Mouse (Mus musculus) erythroblast, adult 5-6 weeks (primary cell): ENCODE results near the gene Taf11. TPM values are rescaled to one million over a fixed set of nuclear protein-coding genes. Genes with fewer than 3 reads are reported as not detected.
A peak's percentile ranks its signal among the peaks of the same experiment; 100 is the strongest.

Experiments used
- ATAC-seq: replicated peaks from 2 replicates; pipeline ENCODE4 v1.8.0; 2016; ENCODE audit warnings: moderate number of reproducible peaks, mild to moderate bottlenecking, moderate TSS enrichment, inconsistent platforms; ENCODE audit not compliant: poor library complexity, low FRiP score, severe bottlenecking
- total RNA-seq, 2 experiments: library from RNA; stranded (forward) in 1 of 2; stranded (reverse) in 1 of 2; fragments of 150-400 nt in 1 of 2; fragments of 200-764, 138-1000 nt in 1 of 2; gene quantifications; 2 replicates each; pipeline versions ENCODE4 v1.2.3 to v1.2.4; 2015 to 2017; ENCODE audit warnings: low replicate concordance in 2 of 2

Taf11 gene
- total RNA-seq, 2 experiments from 2014 or later = 5.2 to 5.4 TPM

- ATAC-seq = peak; percentile 66
Observed at GRCm38 (mm10) chr17:27857649-27858475, 51.8 kb downstream of the Taf11 start.

GRCm38 (mm10) chr17:27856798-27857648 lies 52.6 kb downstream of the Taf11 start:
- ATAC-seq = peak; percentile 61

GRCm38 (mm10) chr17:27856265-27856797 lies 53.3 kb downstream of the Taf11 start, which contains the start of gene Uhrf1bp1:
Gene Uhrf1bp1, plus strand, starts transcription at chr17:27856441.
- ATAC-seq = peak; percentile 82

Other genes with a start within 250 kb of the Taf11 start
- not detected in 2 replicates for gene Spdef, start 180.9 kb downstream of the Taf11 start, total RNA-seq (2015; ENCODE audit: low replicate concordance)
- gene Spdef, start 180.9 kb downstream of the Taf11 start, total RNA-seq (2017; ENCODE audit: low replicate concordance) = not detected in 2 replicates
- 63.8 and 80.7 TPM in 2 replicates for gene D17Wsu92e, start 89.2 kb downstream of the Taf11 start, total RNA-seq (2015; ENCODE audit: low replicate concordance)
- 193 and 216 TPM in 2 replicates for gene D17Wsu92e, start 89.2 kb downstream of the Taf11 start, total RNA-seq (2017; ENCODE audit: low replicate concordance)
- gene Snrpc, start 71.7 kb downstream of the Taf11 start, total RNA-seq (2015; ENCODE audit: low replicate concordance) = 20.6 and 60.0 TPM in 2 replicates
- 43.8 and 51.5 TPM in 2 replicates for gene Snrpc, start 71.7 kb downstream of the Taf11 start, total RNA-seq (2017; ENCODE audit: low replicate concordance)
- gene Uhrf1bp1, start 53.4 kb downstream of the Taf11 start, total RNA-seq (2015; ENCODE audit: low replicate concordance) = 3.3 and 4.4 TPM in 2 replicates
- gene Uhrf1bp1, start 53.4 kb downstream of the Taf11 start, total RNA-seq (2017; ENCODE audit: low replicate concordance) = 4.3 and 5.4 TPM in 2 replicates
- 6.1 and 6.7 TPM in 2 replicates for gene Anks1, start 538 bp downstream of the Taf11 start, total RNA-seq (2015; ENCODE audit: low replicate concordance)
- 6.1 and 8.5 TPM in 2 replicates for gene Anks1, start 538 bp downstream of the Taf11 start, total RNA-seq (2017; ENCODE audit: low replicate concordance)
- not detected in 2 replicates for gene Tcp11, start 170.8 kb upstream of the Taf11 start, total RNA-seq (2015; ENCODE audit: low replicate concordance)
- gene Tcp11, start 170.8 kb upstream of the Taf11 start, total RNA-seq (2017; ENCODE audit: low replicate concordance) = not detected in 2 replicates
- not detected in 2 replicates for gene Scube3, start 232.3 kb upstream of the Taf11 start, total RNA-seq (2015; ENCODE audit: low replicate concordance)
- not detected in 2 replicates for gene Scube3, start 232.3 kb upstream of the Taf11 start, total RNA-seq (2017; ENCODE audit: low replicate concordance)